Mouse (Mus musculus) hindbrain, embryonic 16.5 days (tissue): ENCODE results near the gene Acsl5. TPM values are rescaled to one million over a fixed set of nuclear protein-coding genes. Genes with fewer than 3 reads are reported as not detected.

Experiments used
- ATAC-seq: fragments of 200-750 bp; cut with Nextera tagmentation; 2 replicates; pipeline ENCODE4 v1.8.0; 2017; ENCODE audit warnings: moderate TSS enrichment, moderate library complexity
- H3K27ac ChIP-seq: fragments of 300-500 bp; sonication (generic); 2 replicates; pipeline ENCODE4 v1.5.1; 2014; ENCODE audit warnings: low read depth, mild to moderate bottlenecking, control low read depth, low read length, moderate library complexity
- H3K27me3 ChIP-seq: fragments of 300-500 bp; sonication (generic); replicated peaks from 2 replicates; pipeline ENCODE4 v1.6.1; 2014; ENCODE audit warnings: low read length; ENCODE audit not compliant: control insufficient read depth, insufficient read depth
- H3K36me3 ChIP-seq: fragments of 300-500 bp; sonication (generic); 2 replicates; pipeline ENCODE4 v1.6.1; 2014; ENCODE audit warnings: mild to moderate bottlenecking, low read length, moderate library complexity, mixed read lengths; ENCODE audit not compliant: control insufficient read depth, insufficient read depth
- H3K4me1 ChIP-seq: fragments of 300-500 bp; sonication (generic); 2 replicates; pipeline ENCODE4 v1.6.1; 2014; ENCODE audit warnings: low read depth, low read length; ENCODE audit not compliant: control insufficient read depth, insufficient read depth
- H3K4me2 ChIP-seq: fragments of 300-500 bp; sonication (generic); 2 replicates; pipeline ENCODE4 v1.6.1; 2014; ENCODE audit warnings: mild to moderate bottlenecking, low read length, control low read depth, moderate library complexity
- H3K4me3 ChIP-seq: fragments of 300-500 bp; sonication (generic); 2 replicates; pipeline ENCODE4 v1.5.1; 2014; ENCODE audit warnings: mild to moderate bottlenecking, low read length, control low read depth, moderate library complexity
- H3K9ac ChIP-seq: fragments of 300-500 bp; sonication (generic); 2 replicates; pipeline ENCODE4 v1.6.1; 2014; ENCODE audit warnings: low read depth, mild to moderate bottlenecking, control low read depth, low read length, moderate library complexity
- H3K9me3 ChIP-seq: fragments of 300-500 bp; sonication (generic); 2 replicates; pipeline ENCODE4 v1.6.1; 2014; ENCODE audit warnings: mild to moderate bottlenecking, low read length, moderate library complexity; ENCODE audit not compliant: control insufficient read depth
- WGBS: fragments of 180-500 bp; shearing (Covaris S2); extraction: QIAGEN DNeasy Blood & Tissue Kit; methylation state at CpG from one replicate; pipeline ENCODE4 v1.1.7; 2014; 5-methylcytosine and 5-hydroxymethylcytosine counted together
- polyA plus RNA-seq: library from polyadenylated mRNA; unstranded; fragments of >200 nt; fragmentation: Nextera tagmentation; extraction: Ambion mirVana; gene quantifications from 2 replicates; pipeline ENCODE4 v1.2.1, GENCODE M21; 2015

Gene Acsl5
- polyA plus RNA-seq, 1 experiment from 2014 or later = 20.1 TPM

DNA sequence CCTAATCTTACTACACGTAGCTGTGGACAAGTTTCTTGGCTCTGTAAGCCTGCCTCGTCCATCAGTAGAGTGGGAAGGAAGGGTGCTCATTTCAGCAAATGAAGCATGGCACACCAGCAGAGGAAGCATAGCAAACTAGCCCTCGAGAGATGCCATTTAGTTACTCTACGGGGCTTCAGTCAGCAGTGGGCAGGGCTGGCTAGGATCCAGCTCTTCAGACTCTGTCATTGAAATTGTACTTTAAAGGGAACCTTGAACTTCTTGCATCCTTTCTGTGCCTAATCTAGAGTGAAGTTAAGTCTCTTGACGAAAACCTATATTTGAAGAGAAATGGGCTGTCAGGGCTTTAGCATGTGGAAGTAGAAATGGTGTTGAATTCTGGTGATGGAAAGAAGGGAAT is 67.8 kb downstream of the Acsl5 start:
- Histone ChIP-seq H3K9me3 (no peaks in the 10 kb centered on the region), H3K4me1 (peaks cover 14% of the 10 kb centered on the region), H3K4me3 (no peak overlapping the region), H3K27ac (no peak overlapping the region), H3K4me2 (no peak overlapping the region), H3K9ac (no peak overlapping the region), H3K27me3 (no peaks in the 10 kb centered on the region), H3K36me3 (peaks cover 8% of the 10 kb centered on the region; the same call in 1 of the 2 replicates)
- no peak for ATAC-seq
- 64% methylated on average over 5 of the region's 5 CpGs for WGBS

DNA sequence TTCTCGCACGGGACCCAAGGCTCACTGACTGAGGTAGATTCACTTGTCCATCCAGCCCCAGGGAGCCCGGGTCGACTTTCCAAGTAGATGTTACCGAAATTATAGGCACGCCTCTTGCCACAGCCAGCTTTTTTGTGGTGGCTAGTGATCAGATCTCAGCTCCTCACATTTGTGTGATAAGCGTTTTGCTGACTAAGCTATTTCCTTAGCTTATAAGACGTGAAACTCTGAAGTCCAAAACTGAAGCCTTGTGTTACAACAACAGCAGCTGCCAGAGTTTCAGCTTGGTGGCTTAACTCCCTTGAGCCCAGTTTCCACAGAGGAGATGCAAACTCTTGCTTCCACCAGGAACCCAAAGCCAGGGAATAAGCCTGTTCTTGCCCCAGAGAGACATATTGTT is 70.9 kb downstream of the Acsl5 start:
- H3K4me2 ChIP-seq = no peak overlapping the region
- H3K27ac ChIP-seq = no peak overlapping the region
- no peaks in the 10 kb centered on the region; the same call in none of the 2 replicates for H3K4me1 ChIP-seq
- no peak for ATAC-seq
- H3K36me3 ChIP-seq = peaks cover 8% of the 10 kb centered on the region; the same call in 1 of the 2 replicates
- no peaks in the 10 kb centered on the region for H3K9me3 ChIP-seq
- no peak overlapping the region for H3K4me3 ChIP-seq
- H3K9ac ChIP-seq = no peak overlapping the region
- H3K27me3 ChIP-seq = no peaks in the 10 kb centered on the region
- 91% methylated on average over 8 of the region's 8 CpGs for WGBS

DNA sequence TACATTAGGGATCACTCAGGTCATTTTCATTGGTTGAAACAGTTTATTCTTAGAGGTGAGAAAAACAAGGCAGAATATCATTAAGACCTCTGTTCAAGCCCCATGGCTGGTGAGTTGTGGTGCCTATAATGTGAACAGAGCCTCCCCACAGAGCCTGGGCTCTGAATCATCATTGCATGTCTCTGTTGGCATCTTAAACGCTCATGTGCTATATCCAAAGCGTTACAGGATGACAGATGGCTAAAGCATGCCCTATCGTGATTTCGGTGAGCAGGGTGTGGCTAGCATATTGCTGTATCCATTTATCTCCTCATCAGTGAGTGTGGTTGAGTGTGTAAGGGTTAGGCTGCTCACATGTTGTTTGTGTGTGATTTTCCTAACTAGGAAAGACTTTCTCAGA is 75.8 kb downstream of the Acsl5 start:
- Histone ChIP-seq H3K4me3 (no peak overlapping the region), H3K36me3 (peaks cover 14% of the 10 kb centered on the region), H3K9ac (no peak overlapping the region), H3K4me1 (no peaks in the 10 kb centered on the region), H3K9me3 (no peaks in the 10 kb centered on the region), H3K27ac (no peak overlapping the region), H3K27me3 (no peaks in the 10 kb centered on the region), H3K4me2 (no peak overlapping the region)
- WGBS = 85% methylated on average over 4 of the region's 4 CpGs
- ATAC-seq = no peak

DNA sequence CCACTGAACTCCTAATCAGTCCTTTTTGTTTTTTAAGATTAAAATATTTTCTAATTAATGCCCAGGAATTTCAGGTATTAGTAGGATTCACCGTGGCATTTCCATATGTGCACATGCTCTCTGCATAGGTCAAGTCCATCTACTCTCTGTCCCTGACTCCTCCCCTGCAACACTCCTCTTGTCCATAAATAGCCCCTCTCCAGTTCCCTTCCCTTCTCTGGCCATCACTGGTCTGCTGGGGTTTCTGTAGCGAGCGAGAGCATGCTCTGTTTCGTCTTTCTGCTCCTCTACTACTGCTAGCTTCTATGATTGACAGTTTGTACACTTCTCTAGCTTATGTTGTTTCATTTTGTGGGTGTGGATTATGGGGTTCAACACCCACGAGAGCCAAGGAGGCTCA is 80.0 kb downstream of the Acsl5 start:
- H3K9me3 ChIP-seq = no peaks in the 10 kb centered on the region
- H3K4me1 ChIP-seq = no peaks in the 10 kb centered on the region
- 95% methylated on average over 5 of the region's 5 CpGs for WGBS
- H3K27ac ChIP-seq = no peak overlapping the region
- H3K4me2 ChIP-seq = no peak overlapping the region
- H3K36me3 ChIP-seq = peaks cover 7% of the 10 kb centered on the region
- no peak overlapping the region for H3K4me3 ChIP-seq
- H3K27me3 ChIP-seq = no peaks in the 10 kb centered on the region
- H3K9ac ChIP-seq = no peak overlapping the region
- no peak for ATAC-seq

DNA sequence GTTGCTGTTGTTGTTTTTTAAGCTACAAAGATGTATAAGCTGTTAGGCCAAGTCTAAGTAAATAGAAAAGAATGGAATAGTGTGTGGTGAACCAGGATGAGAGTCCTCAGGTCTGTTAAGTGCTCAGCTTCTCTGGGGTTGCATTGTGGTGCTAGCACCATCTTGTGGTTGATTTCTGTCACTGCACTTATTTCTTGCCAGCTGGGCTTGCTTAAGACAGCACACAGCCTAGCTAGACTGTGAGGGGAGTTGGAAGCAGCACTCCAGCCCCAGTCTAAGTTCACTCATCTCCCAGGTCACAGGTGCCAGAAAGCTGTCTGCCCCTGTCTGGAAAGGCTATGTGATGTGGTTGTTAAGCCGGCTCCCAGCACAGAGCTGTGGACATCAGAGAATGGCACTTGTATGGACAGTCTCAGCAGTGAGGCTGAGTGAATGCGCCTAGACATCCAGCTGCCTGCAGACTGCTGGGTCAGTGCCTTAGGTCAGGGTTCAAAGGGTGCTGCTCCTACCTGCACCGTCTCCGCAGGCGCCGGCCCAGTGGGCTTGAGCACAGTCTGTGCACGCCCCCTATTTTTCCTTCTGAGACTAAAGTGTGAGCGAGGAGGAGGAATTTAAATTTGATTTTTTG is 81.0 kb downstream of the Acsl5 start:
- no peaks in the 10 kb centered on the region for H3K9me3 ChIP-seq
- peaks cover 7% of the 10 kb centered on the region for H3K36me3 ChIP-seq
- no peaks in the 10 kb centered on the region for H3K27me3 ChIP-seq
- H3K27ac ChIP-seq = no peak overlapping the region
- peak; percentile 90 for ATAC-seq
- H3K9ac ChIP-seq = no peak overlapping the region
- no peak overlapping the region for H3K4me3 ChIP-seq
- no peaks in the 10 kb centered on the region for H3K4me1 ChIP-seq
- 93% methylated on average over 8 of the region's 8 CpGs for WGBS
- H3K4me2 ChIP-seq = no peak overlapping the region

DNA sequence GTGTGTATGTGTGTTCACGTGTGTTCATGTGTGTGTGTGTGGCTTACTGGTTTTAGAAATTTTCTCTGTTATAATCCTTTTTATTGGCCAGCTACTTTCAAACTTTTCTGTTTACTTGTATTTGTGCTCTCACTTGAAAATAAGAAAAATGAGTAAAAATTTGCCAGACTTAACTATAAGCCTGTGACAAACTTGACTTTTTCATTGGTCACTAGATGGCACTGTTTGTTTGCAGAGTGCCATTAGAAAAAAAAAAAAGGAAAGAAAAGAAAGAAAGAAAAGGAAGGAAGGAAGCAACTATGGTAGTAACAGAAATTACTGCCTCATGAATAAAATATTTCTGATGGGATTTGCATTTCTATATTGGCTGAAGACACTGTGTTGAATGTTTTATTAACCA is 84.1 kb downstream of the Acsl5 start:
- H3K9me3 ChIP-seq = no peaks in the 10 kb centered on the region
- H3K4me2 ChIP-seq = no peak overlapping the region
- no peak overlapping the region for H3K27ac ChIP-seq
- peaks cover 2% of the 10 kb centered on the region; the same call in 1 of the 2 replicates for H3K36me3 ChIP-seq
- H3K27me3 ChIP-seq = no peaks in the 10 kb centered on the region
- no peak overlapping the region for H3K4me3 ChIP-seq
- H3K9ac ChIP-seq = no peak overlapping the region
- H3K4me1 ChIP-seq = no peaks in the 10 kb centered on the region
- WGBS = 91% methylated on average over 1 of the region's 1 CpGs
- no peak for ATAC-seq

DNA sequence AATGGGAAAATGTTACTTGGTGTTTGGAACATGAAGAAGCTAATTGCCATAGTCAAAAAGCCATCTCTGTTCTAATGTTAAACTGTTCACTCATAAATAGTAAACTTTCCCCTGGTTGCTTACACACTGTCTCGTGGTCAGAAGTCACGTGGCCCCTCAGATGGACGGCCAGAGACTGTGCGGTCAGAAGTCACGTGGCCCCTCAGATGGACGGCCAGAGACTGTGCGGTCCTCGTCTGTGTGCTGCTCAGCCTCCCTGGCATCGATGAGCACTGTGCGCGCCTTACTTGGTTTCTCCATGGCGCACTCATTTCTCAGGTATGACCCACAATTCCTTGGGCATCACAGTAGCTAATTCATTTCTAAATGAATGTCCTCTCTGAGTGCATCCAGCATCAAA is 84.7 kb downstream of the Acsl5 start:
- no peak overlapping the region for H3K27ac ChIP-seq
- WGBS = 89% methylated on average over 12 of the region's 12 CpGs

DNA sequence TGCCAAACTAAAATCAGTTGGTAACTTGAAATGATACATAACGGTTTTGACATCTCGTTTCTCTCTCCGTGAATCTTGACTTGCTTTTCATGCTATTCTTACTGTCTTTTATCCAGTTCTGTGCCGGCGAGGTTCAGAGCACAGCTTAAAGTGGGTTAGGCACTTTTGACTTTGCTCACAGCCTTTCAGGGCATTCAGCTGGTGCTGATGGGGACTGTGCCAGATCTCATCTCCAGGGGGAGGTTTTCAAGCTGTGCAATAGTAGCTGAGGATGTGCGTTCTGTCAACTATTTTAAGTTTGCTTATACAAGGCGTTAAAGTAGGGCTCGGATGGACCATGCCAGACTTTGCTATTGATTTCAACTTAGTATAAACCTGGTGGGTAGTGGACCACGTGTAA is 85.3 kb downstream of the Acsl5 start:
- 71% methylated on average over 9 of the region's 9 CpGs for WGBS
- no peak overlapping the region for H3K9ac ChIP-seq
- no peak overlapping the region for H3K4me3 ChIP-seq
- H3K36me3 ChIP-seq = no peaks in the 10 kb centered on the region
- no peaks in the 10 kb centered on the region for H3K9me3 ChIP-seq
- no peaks in the 10 kb centered on the region for H3K4me1 ChIP-seq
- no peak overlapping the region for H3K27ac ChIP-seq
- H3K27me3 ChIP-seq = no peaks in the 10 kb centered on the region
- no peak overlapping the region for H3K4me2 ChIP-seq
- no peak for ATAC-seq

More for the DNA sequence above, 84.7 kb downstream of the Acsl5 start:
- H3K36me3 ChIP-seq = peaks cover 2% of the 10 kb centered on the region; the same call in 1 of the 2 replicates
- H3K4me2 ChIP-seq = no peak overlapping the region
- no peaks in the 10 kb centered on the region for H3K27me3 ChIP-seq
- no peak overlapping the region for H3K4me3 ChIP-seq
- H3K9ac ChIP-seq = no peak overlapping the region
- no peaks in the 10 kb centered on the region for H3K4me1 ChIP-seq
- ATAC-seq = no peak
- H3K9me3 ChIP-seq = no peaks in the 10 kb centered on the region

DNA sequence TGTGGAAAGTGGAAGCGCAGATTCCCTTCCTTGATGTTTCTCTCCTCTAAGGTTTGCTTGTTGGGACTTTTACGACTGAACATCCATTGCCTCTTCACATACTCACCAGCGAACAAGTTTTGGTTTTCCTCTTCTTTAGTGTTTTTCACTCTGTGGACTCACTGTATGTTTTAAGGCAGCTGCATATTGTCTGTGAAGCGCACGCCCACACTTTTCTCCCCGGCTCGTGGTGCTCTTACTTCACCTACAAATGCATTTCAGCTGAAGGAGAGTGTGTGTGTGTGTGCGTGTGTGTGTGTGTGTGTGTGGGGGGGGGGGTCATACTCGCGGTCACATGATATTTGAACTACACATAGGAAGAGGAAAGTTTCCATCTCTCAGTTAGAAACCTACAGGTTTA is 85.9 kb downstream of the Acsl5 start:
- no peak for ATAC-seq
- WGBS = 90% methylated on average over 10 of the region's 10 CpGs

More for the DNA sequence above, 85.9 kb downstream of the Acsl5 start:
- Histone ChIP-seq H3K4me1 (no peaks in the 10 kb centered on the region), H3K27me3 (no peaks in the 10 kb centered on the region), H3K9ac (no peak overlapping the region), H3K36me3 (no peaks in the 10 kb centered on the region), H3K4me3 (no peak overlapping the region), H3K4me2 (no peak overlapping the region), H3K27ac (no peak overlapping the region), H3K9me3 (no peaks in the 10 kb centered on the region)
